In genomic region chr10:94976329-94976728, GRCm38 (mm10) we compare ENCODE assay signal across 10 mouse cellular contexts. TPM values are rescaled to one million over a fixed set of nuclear protein-coding genes. Genes with fewer than 3 reads are reported as not detected.
DNase-seq lines count a peak whose midpoint lies in the region; ATAC-seq and TF ChIP-seq lines count a peak whose summit lies in the region.
"Had no signal": no experiment of that assay in that cellular context is flagged by ENCODE, and none has a peak within 500 bp of the region (broad histone marks: within the 10 kb centered on the region; RNA-seq: fewer than 3 reads in every experiment).

No protein-coding gene starts in this region.

- DNase-seq in CD4-positive, CD25-positive, alpha-beta regulatory T cell, adult 2 months (ENCODE audit: low read depth, low spot score), result peak; percentile 48
- no peak for DNase-seq in layer of hippocampus, adult 2 months (ENCODE audit: low spot score in 2 of 2)
- DNase-seq in layer of hippocampus, adult 11-12 months (ENCODE audit: low spot score), result no peak
- peak; percentile 62 for DNase-seq in R1 (ENCODE audit: low read depth, low spot score)
- DNase-seq in naive thymus-derived CD4-positive, alpha-beta T cell, adult 2 months (ENCODE audit: low read depth), result peak; percentile 26
- DNase-seq in layer of hippocampus, postnatal 14 days (ENCODE audit: low spot score in 2 of 2), result no peak

- ATAC-seq in CD4-positive, CD25-positive, alpha-beta regulatory T cell, adult 4 months, result no peak
- ATAC-seq in erythroid progenitor cell, adult 5-6 weeks (replicated peaks; ENCODE audit: low FRiP score, poor library complexity, severe bottlenecking), result no peak

- peak; percentile 68 for TF ChIP-seq CTCF in layer of hippocampus, adult 2 months (conservative IDR thresholded peaks at IDR 0.05)

- no peak overlapping the region for H3K4me3 ChIP-seq in layer of hippocampus, adult 2 months
- H3K4me3 ChIP-seq: heart, embryonic 12.5 days; neural tube, embryonic 13.5 days had no signal

- no peak overlapping the region for H3K27ac ChIP-seq in layer of hippocampus, adult 2 months
- H3K27ac ChIP-seq: neural tube, embryonic 13.5 days had no signal

RNA-seq across cellular contexts. Expression of gene Plxnc1, which starts 31.7 kb away (rescaled TPM):
- 10 to 100 TPM; 23.6 to 29.0 TPM for polyA plus RNA-seq in CD4-positive, CD25-positive, alpha-beta regulatory T cell, adult 4 months (2017; shearing (Covaris generic))
- total RNA-seq in layer of hippocampus, adult 2 months (2021), result 10 to 100 TPM; 32.5 to 33.9 TPM
- total RNA-seq in erythroid progenitor cell, adult 5-6 weeks (2015; ENCODE audit: low replicate concordance), result 18.4 and 29.9 TPM in 2 replicates
- total RNA-seq in erythroid progenitor cell, adult 5-6 weeks (2017; ENCODE audit: low replicate concordance), result 8.7 and 9.5 TPM in 2 replicates
- total RNA-seq in layer of hippocampus, postnatal 14 days (2021), result 10 to 100 TPM; 32.7 to 33.0 TPM

Comparison
In these comparisons a context has a peak if more than half of its experiments do, and no peak if none do; other contexts are left out.
1. DNase-seq: peak in CD4-positive, CD25-positive, alpha-beta regulatory T cell, adult 2 months (single experiment), R1 (single experiment) and naive thymus-derived CD4-positive, alpha-beta T cell, adult 2 months (single experiment); none in layer of hippocampus, adult 2 months (0 of 2), layer of hippocampus, adult 11-12 months (single experiment) and layer of hippocampus, postnatal 14 days (0 of 2).